Mouse (Mus musculus) CH12.LX (cell line): ENCODE measurements around the gene Ccdc50. TPM values are rescaled to one million over a fixed set of nuclear protein-coding genes. Genes with fewer than 3 reads are reported as not detected.

ENCODE experiments used
- DNase-seq: peaks from one replicate; pipeline ENCODE4 v3.0.0-alpha.2; 2013; ENCODE audit errors: extremely low read depth
- H3K27ac ChIP-seq: 2 replicates; pipeline ENCODE4 v1.5.1; 2012; ENCODE audit warnings: low read depth, mild to moderate bottlenecking, control low read depth, moderate library complexity; ENCODE audit not compliant: insufficient read depth
- H3K27me3 ChIP-seq: replicated peaks from 2 replicates; pipeline ENCODE3; 2012; ENCODE audit warnings: inconsistent platforms
- H3K36me3 ChIP-seq, 2 experiments: replicated peaks in 1 of 2; 2 replicates each; pipeline versions ENCODE3 to v1.6.1; 2012; ENCODE audit warnings: inconsistent platforms in 1 of 2, low read length in 1 of 2, mild to moderate bottlenecking in 1 of 2, mixed read lengths in 1 of 2, moderate library complexity in 1 of 2; ENCODE audit not compliant: control insufficient read depth in 1 of 2, insufficient read depth in 1 of 2
- H3K4me1 ChIP-seq, 2 experiments: 2 replicates each; pipeline ENCODE4 v1.6.1; 2012; ENCODE audit warnings: inconsistent platforms in 1 of 2, moderate library complexity in 1 of 2; ENCODE audit not compliant: insufficient read depth in 2 of 2, control insufficient read depth in 1 of 2
- H3K4me2 ChIP-seq: 2 replicates; pipeline ENCODE4 v1.6.1; 2012; ENCODE audit warnings: low read depth, mild to moderate bottlenecking, control low read depth; ENCODE audit not compliant: poor library complexity, insufficient read depth, severe bottlenecking
- H3K4me3 ChIP-seq, 3 experiments: fragments of 150-350 bp in 1 of 3; sonication (generic) in 1 of 3; replicated peaks in 1 of 3; 2 replicates each; pipeline versions ENCODE3 to v1.5.1; 2011 to 2012; ENCODE audit warnings: low read depth in 2 of 3, low read length in 2 of 3, mild to moderate bottlenecking in 2 of 3, moderate library complexity in 2 of 3, control low read depth in 1 of 3, improper control_type of control experiment in 1 of 3, inconsistent platforms in 1 of 3, mixed read lengths in 1 of 3; ENCODE audit not compliant: poor library complexity in 1 of 3
- H3K79me2 ChIP-seq: replicated peaks from 2 replicates; pipeline ENCODE4 v1.6.1; 2012; ENCODE audit warnings: mild to moderate bottlenecking, moderate library complexity; ENCODE audit not compliant: control insufficient read depth, poor library complexity, insufficient read depth, severe bottlenecking; ENCODE audit errors: extremely low read depth
- H3K9ac ChIP-seq: 2 replicates; pipeline ENCODE4 v1.6.1; 2012; ENCODE audit warnings: low read depth, mild to moderate bottlenecking, control low read depth, moderate library complexity; ENCODE audit not compliant: insufficient read depth
- H3K9me3 ChIP-seq: replicated peaks from 2 replicates; pipeline ENCODE3; 2012; ENCODE audit warnings: low read length, inconsistent platforms, mixed read lengths
- BHLHE40 ChIP-seq: IDR thresholded peaks from 2 replicates; pipeline ENCODE4 v1.6.1; 2011; ENCODE audit warnings: mild to moderate bottlenecking, low read depth, low read length, improper control_type of control experiment
- CHD1 ChIP-seq: IDR thresholded peaks from 2 replicates; pipeline ENCODE4 v1.6.1; 2012; ENCODE audit warnings: low read depth, low read length, improper control_type of control experiment, inconsistent platforms
- CHD2 ChIP-seq: IDR thresholded peaks from 2 replicates; pipeline ENCODE4 v1.6.1; 2011; ENCODE audit warnings: low read length, improper control_type of control experiment
- E2F4 ChIP-seq: IDR thresholded peaks from 2 replicates; pipeline ENCODE4 v1.6.1; 2011; ENCODE audit warnings: low read depth, low read length, improper control_type of control experiment; ENCODE audit not compliant: insufficient replicate concordance
- ELF1 ChIP-seq: IDR thresholded peaks from 2 replicates; pipeline ENCODE4 v1.6.1; 2014; ENCODE audit warnings: low read depth, mild to moderate bottlenecking, inconsistent platforms, low read length, improper control_type of control experiment
- EP300 ChIP-seq: IDR thresholded peaks from 2 replicates; pipeline ENCODE4 v1.6.1; 2011; ENCODE audit warnings: low read length, improper control_type of control experiment
- ETS1 ChIP-seq: conservative IDR thresholded peaks from 2 replicates; pipeline ENCODE4 v1.6.1; 2012; ENCODE audit warnings: low read depth, mild to moderate bottlenecking, inconsistent platforms, low read length, improper control_type of control experiment, moderate library complexity
- GABPA ChIP-seq: IDR thresholded peaks from 2 replicates; pipeline ENCODE4 v1.6.1; 2012; ENCODE audit warnings: low read depth, low read length, improper control_type of control experiment, inconsistent platforms; ENCODE audit not compliant: insufficient replicate concordance
- HCFC1 ChIP-seq: IDR thresholded peaks from 2 replicates; pipeline ENCODE4 v1.6.1; 2012; ENCODE audit warnings: low read depth, mild to moderate bottlenecking, inconsistent platforms, low read length, improper control_type of control experiment
- IRF4 ChIP-seq: IDR thresholded peaks from 2 replicates; pipeline ENCODE4 v1.6.1; 2014; ENCODE audit warnings: low read depth, mild to moderate bottlenecking, inconsistent platforms, low read length, improper control_type of control experiment
- JUN ChIP-seq: IDR thresholded peaks from 2 replicates; pipeline ENCODE4 v1.6.1; 2011; ENCODE audit warnings: low read depth, mild to moderate bottlenecking, low read length, improper control_type of control experiment, moderate library complexity; ENCODE audit not compliant: insufficient read depth
- JUND ChIP-seq: conservative IDR thresholded peaks from 2 replicates; pipeline ENCODE4 v1.6.1; 2011; ENCODE audit warnings: low read depth, low read length, improper control_type of control experiment
- MAFK ChIP-seq: IDR thresholded peaks from 2 replicates; pipeline ENCODE4 v1.6.1; 2011; ENCODE audit warnings: low read length, improper control_type of control experiment; ENCODE audit not compliant: insufficient replicate concordance
- MAX ChIP-seq: IDR thresholded peaks from 2 replicates; pipeline ENCODE4 v1.6.1; 2011; ENCODE audit warnings: low read length, improper control_type of control experiment
- MAZ ChIP-seq: IDR thresholded peaks from 2 replicates; pipeline ENCODE4 v1.6.1; 2012; ENCODE audit warnings: low read depth, mild to moderate bottlenecking, inconsistent platforms, low read length, improper control_type of control experiment, moderate library complexity
- MEF2A ChIP-seq: IDR thresholded peaks from 2 replicates; pipeline ENCODE4 v1.6.1; 2014; ENCODE audit warnings: low read depth, mild to moderate bottlenecking, inconsistent platforms, low read length, improper control_type of control experiment, borderline replicate concordance
- MXI1 ChIP-seq: IDR thresholded peaks from 2 replicates; pipeline ENCODE4 v1.6.1; 2011; ENCODE audit warnings: mild to moderate bottlenecking, low read depth, low read length, improper control_type of control experiment
- MYC ChIP-seq: IDR thresholded peaks from 2 replicates; pipeline ENCODE4 v1.6.1; 2011; ENCODE audit warnings: low read depth, mild to moderate bottlenecking, improper control_type of control experiment, low read length
- NELFE ChIP-seq: IDR thresholded peaks from 2 replicates; pipeline ENCODE4 v1.6.1; 2011; ENCODE audit warnings: low read depth, low read length, improper control_type of control experiment
- NRF1 ChIP-seq: IDR thresholded peaks from 2 replicates; pipeline ENCODE4 v1.6.1; 2014; ENCODE audit warnings: low read depth, mild to moderate bottlenecking, inconsistent platforms, low read length, improper control_type of control experiment, moderate library complexity
- POLR2AphosphoS2 ChIP-seq: IDR thresholded peaks from 2 replicates; pipeline ENCODE4 v1.6.1; 2011; ENCODE audit warnings: low read depth, low read length, improper control_type of control experiment
- RAD21 ChIP-seq: IDR thresholded peaks from 2 replicates; pipeline ENCODE4 v1.6.1; 2011; ENCODE audit warnings: low read depth, mild to moderate bottlenecking, low read length, improper control_type of control experiment, moderate library complexity
- RCOR1 ChIP-seq: conservative IDR thresholded peaks from 2 replicates; pipeline ENCODE4 v1.6.1; 2012; ENCODE audit warnings: low read depth, mild to moderate bottlenecking, inconsistent platforms, low read length, improper control_type of control experiment
- SIN3A ChIP-seq: IDR thresholded peaks from 2 replicates; pipeline ENCODE4 v1.6.1; 2012; ENCODE audit warnings: low read length, improper control_type of control experiment, inconsistent platforms
- SMC3 ChIP-seq: IDR thresholded peaks from 2 replicates; pipeline ENCODE4 v1.6.1; 2011; ENCODE audit warnings: low read depth, low read length, improper control_type of control experiment
- TBP ChIP-seq: conservative IDR thresholded peaks from 2 replicates; pipeline ENCODE4 v1.6.1; 2011; ENCODE audit warnings: low read depth, low read length, improper control_type of control experiment
- TCF12 ChIP-seq: IDR thresholded peaks from 2 replicates; pipeline ENCODE4 v1.6.1; 2014; ENCODE audit warnings: low read depth, mild to moderate bottlenecking, inconsistent platforms, low read length, improper control_type of control experiment
- UBTF ChIP-seq: IDR thresholded peaks from 2 replicates; pipeline ENCODE4 v1.6.1; 2012; ENCODE audit warnings: low read depth, mild to moderate bottlenecking, inconsistent platforms, low read length, improper control_type of control experiment, moderate library complexity
- USF1 ChIP-seq: IDR thresholded peaks from 2 replicates; pipeline ENCODE4 v1.6.1; 2014; ENCODE audit warnings: low read depth, mild to moderate bottlenecking, inconsistent platforms, low read length, improper control_type of control experiment
- USF2 ChIP-seq: conservative IDR thresholded peaks from 2 replicates; pipeline ENCODE4 v1.6.1; 2011; ENCODE audit warnings: low read depth, low read length, improper control_type of control experiment
- ZC3H11A ChIP-seq: IDR thresholded peaks from 2 replicates; pipeline ENCODE4 v1.6.1; 2012; ENCODE audit warnings: low read depth, mild to moderate bottlenecking, inconsistent platforms, low read length, improper control_type of control experiment
- ZKSCAN1 ChIP-seq: IDR thresholded peaks from 2 replicates; pipeline ENCODE4 v1.6.1; 2012; ENCODE audit warnings: low read depth, inconsistent platforms, low read length, improper control_type of control experiment, borderline replicate concordance
- ZMIZ1 ChIP-seq: IDR thresholded peaks from 2 replicates; pipeline ENCODE4 v1.6.1; 2012; ENCODE audit warnings: low read depth, mild to moderate bottlenecking, inconsistent platforms, low read length, improper control_type of control experiment
- ZNF384 ChIP-seq: IDR thresholded peaks from 2 replicates; pipeline ENCODE4 v1.6.1; 2012; ENCODE audit warnings: low read depth, low read length, improper control_type of control experiment, inconsistent platforms
- dilution Hi-C: fragments of 300-500 bp; cut with MboI; formaldehyde crosslinking; loops from 2 replicates; pipeline ENCODE4 v1.14.3; 2020; ENCODE audit warnings: low sequenced_read_pairs; ENCODE audit not compliant: extremely low pct_unique_long_range_greater_than_20kb, extremely low pct_ligation_motif_present
- in situ Hi-C: fragments of 300-500 bp; cut with MboI; formaldehyde crosslinking; loops from 3 replicates; pipeline ENCODE4 v1.14.3; 2019; ENCODE audit warnings: low sequenced_read_pairs, low pct_ligation_motif_present, low pct_unique_long_range_greater_than_20kb, mixed read lengths
- polyA plus RNA-seq: library from polyadenylated mRNA; unstranded; fragments of >175 nt; gene quantifications from 2 replicates; pipeline ENCODE4 v1.2.1, GENCODE M21; 2012; ENCODE audit warnings: low read depth; ENCODE audit not compliant: insufficient read length
- total RNA-seq, 2 experiments: library from RNA; depleted of rRNA; stranded (reverse); fragments of 300-350 nt in 1 of 2; fragments of >200 nt in 1 of 2; gene quantifications; 2 replicates each; pipeline ENCODE4 v1.2.3; 2012 to 2014

The Ccdc50 gene
- total and polyA plus RNA-seq, 3 experiments, result 203 to 261 (median 243) TPM

- Histone ChIP-seq H3K36me3 (no peaks in the 10 kb centered on the region), H3K27me3 (no peaks in the 10 kb centered on the region), H3K9ac (peak overlapping the region; percentile 53; the same call in 1 of the 2 replicates), H3K79me2 (no peaks in the 10 kb centered on the region), H3K9me3 (no peaks in the 10 kb centered on the region), H3K27ac (peak overlapping the region; percentile 93), H3K4me3 (no peak overlapping the region), H3K4me2 (peak overlapping the region; percentile 84), H3K4me1 (peaks cover 23 to 86% of the 10 kb centered on the region in 2 experiments)
- peak; percentile 37 for DNase-seq
- in situ Hi-C loops, result loop anchor here (5.0 kb wide), 1 partner anchor 37 kb away; the partner anchor contains the start of gene Ccdc50
- TF ChIP-seq ZMIZ1 (no peak), CHD2 (peak; percentile 17; the same call in 1 of the 2 replicates), MYC (peak; percentile 91), SIN3A (peak; percentile 65), USF1 (no peak), CHD1 (no peak), BHLHE40 (peak; percentile 71), JUND (peak; percentile 50), MAX (peak; percentile 88), TBP (no peak), UBTF (no peak), RAD21 (no peak), MXI1 (no peak; the same call in 1 of the 2 replicates), ELF1 (no peak), RCOR1 (peak; percentile 84; the same call in 1 of the 2 replicates), EP300 (peak; percentile 62), NRF1 (no peak), USF2 (no peak; the same call in 1 of the 2 replicates), GABPA (no peak), ZC3H11A (no peak), E2F4 (no peak), POLR2AphosphoS2 (no peak), NELFE (no peak; the same call in 1 of the 2 replicates), HCFC1 (no peak), MAFK (0 out of 2 replicates have a peak, but pooled peaks have one; percentile 57), JUN (peak; percentile 64), MEF2A (no peak), ZKSCAN1 (no peak), TCF12 (peak; percentile 51), IRF4 (peak; percentile 40), SMC3 (peak; percentile 20; the same call in 1 of the 2 replicates), MAZ (no peak), ETS1 (peak; percentile 42), ZNF384 (no peak)
- dilution Hi-C loops, result no loop called here
Observed at GRCm38 (mm10) chr16:27349878-27350532, 38.7 kb upstream of the Ccdc50 start.
